Mouse (Mus musculus) heart, postnatal 14 days (tissue): Measurements from ENCODE around the gene Cyfip2. TPM values are rescaled to one million over a fixed set of nuclear protein-coding genes. Genes with fewer than 3 reads are reported as not detected.

Experiments
- DNase-seq, 2 experiments: peaks; one replicate each; pipeline ENCODE4 v3.0.0; 2021 to 2022
- intact Hi-C: fragments of 180-260 bp; cut with DNase I; formaldehyde crosslinking; loops from one replicate; pipeline ENCODE4 v1.15.1; 2025
- microRNA-seq, 2 experiments: library from miRNA; unstranded; fragments of <30 nt; microRNA quantifications; one replicate each; pipeline ENCODE4 v1.2.0; 2021 to 2022
- total RNA-seq, 2 experiments: library from RNA; stranded (reverse); gene quantifications; 2 replicates each; pipeline ENCODE4 v1.2.3; 2021

Cyfip2 gene
- total RNA-seq, 2 experiments from 2014 or later = 41.6 to 47.3 TPM

- no peak for DNase-seq
- intact Hi-C loops = no loop called here
These were observed 167.3 kb downstream of the Cyfip2 start for GRCm38 (mm10) chr11:46145163-46145875.

Small RNA genes within 50 kb of the gene (microRNA-seq; reads per million reads assigned to microRNA genes)
- gene Mir7239 = 0 to 0.60 reads per million in 2 experiments

Other genes with a start within 250 kb of the Cyfip2 start
- under 1 TPM; 0.07 to 0.24 TPM for gene Nipal4, start 146.4 kb downstream of the Cyfip2 start, total RNA-seq
- not detected for gene Fndc9, start 77.3 kb downstream of the Cyfip2 start, total RNA-seq
- 1 to 10 TPM in 1 of 2 experiments, under 1 TPM in 1; 0.26 to 3.5 TPM for gene Itk, start 76.7 kb upstream of the Cyfip2 start, total RNA-seq
- gene Fam71b, start 83.7 kb upstream of the Cyfip2 start, total RNA-seq = not detected
- gene Med7, start 124.1 kb upstream of the Cyfip2 start, total RNA-seq = 10 to 100 TPM; 18.6 to 21.8 TPM
- under 1 TPM; 0.33 to 0.49 TPM for gene Havcr2, start 142.1 kb upstream of the Cyfip2 start, total RNA-seq
- gene Gm12169, start 211.4 kb upstream of the Cyfip2 start, total RNA-seq = not detected